Mouse (Mus musculus): ENCODE data around the gene Cd164. TPM values are rescaled to one million over a fixed set of nuclear protein-coding genes. Genes with fewer than 3 reads are reported as not detected.

Gene Cd164
- polyA plus RNA-seq, 1 experiment from 2014 or later, result 171 TPM

- Histone ChIP-seq H3K4me3 (ENCODE audit: low read depth, low read length) (no peak overlapping the region), H3K27ac (replicated peaks; ENCODE audit: low read depth, low read length) (no peak overlapping the region), H3K4me1 (ENCODE audit: control insufficient read depth, insufficient read depth, low read length) (no peaks in the 10 kb centered on the region), H3K27me3 (ENCODE audit: control insufficient read depth, insufficient read depth, low read length) (no peaks in the 10 kb centered on the region), H3K9me3 (ENCODE audit: control insufficient read depth, low read length) (no peaks in the 10 kb centered on the region), H3K9ac (ENCODE audit: low read length) (no peak overlapping the region), H3K4me2 (ENCODE audit: low read depth, severe bottlenecking) (no peak overlapping the region), H3K36me3 (ENCODE audit: control insufficient read depth, insufficient read depth, low read length) (no peaks in the 10 kb centered on the region)
- ATAC-seq (ENCODE audit: insufficient number of reproducible peaks, low FRiP score, low TSS enrichment, low read depth) (no peak), DNase-seq (ENCODE audit: low spot score) (no peak)
- 70% methylated on average over 7 of the region's 7 CpGs for WGBS
Measured at GRCm38 (mm10) chr10:41576328-41576833, 57.2 kb downstream of the Cd164 start.

DNA sequence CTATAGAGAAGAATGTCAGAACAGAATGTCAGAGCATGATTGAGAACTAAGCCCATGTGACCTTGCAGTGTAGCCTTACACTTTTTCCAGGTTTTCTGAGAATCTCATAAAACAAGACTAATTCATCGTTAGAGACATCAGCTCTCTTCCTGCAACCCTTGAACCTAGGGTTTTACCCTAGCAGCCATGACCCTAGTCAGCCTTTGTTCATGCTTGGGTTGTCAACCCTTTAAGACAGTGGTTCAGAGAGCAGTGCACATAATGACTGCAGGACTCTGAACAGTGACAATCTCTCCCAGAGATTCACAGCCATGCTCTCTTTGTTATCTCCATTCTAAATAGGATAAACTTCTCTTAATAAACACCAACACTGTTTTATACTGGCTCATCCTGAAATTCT, 59.3 kb downstream of the Cd164 start:
- ATAC-seq (ENCODE audit: insufficient number of reproducible peaks, low FRiP score, low TSS enrichment, low read depth) (no peak), DNase-seq (ENCODE audit: low spot score) (no peak)
- Histone ChIP-seq H3K9ac (ENCODE audit: low read length) (no peak overlapping the region), H3K4me1 (ENCODE audit: control insufficient read depth, insufficient read depth, low read length) (peaks cover 5% of the 10 kb centered on the region; the same call in 1 of the 2 replicates), H3K4me3 (ENCODE audit: low read depth, low read length) (no peak overlapping the region), H3K27ac (replicated peaks; ENCODE audit: low read depth, low read length) (no peak overlapping the region), H3K36me3 (ENCODE audit: control insufficient read depth, insufficient read depth, low read length) (no peaks in the 10 kb centered on the region), H3K9me3 (ENCODE audit: control insufficient read depth, low read length) (no peaks in the 10 kb centered on the region), H3K27me3 (ENCODE audit: control insufficient read depth, insufficient read depth, low read length) (no peaks in the 10 kb centered on the region), H3K4me2 (ENCODE audit: low read depth, severe bottlenecking) (no peak overlapping the region)
- 50% methylated on average over 1 of the region's 1 CpGs for WGBS

GRCm38 (mm10) chr10:41580441-41580840, 61.2 kb downstream of the Cd164 start:
- Histone ChIP-seq H3K4me1 (ENCODE audit: control insufficient read depth, insufficient read depth, low read length) (peaks cover 5% of the 10 kb centered on the region; the same call in 1 of the 2 replicates), H3K4me2 (ENCODE audit: low read depth, severe bottlenecking) (no peak overlapping the region), H3K4me3 (ENCODE audit: low read depth, low read length) (no peak overlapping the region), H3K9ac (ENCODE audit: low read length) (no peak overlapping the region), H3K27ac (replicated peaks; ENCODE audit: low read depth, low read length) (no peak overlapping the region), H3K27me3 (ENCODE audit: control insufficient read depth, insufficient read depth, low read length) (no peaks in the 10 kb centered on the region), H3K9me3 (ENCODE audit: control insufficient read depth, low read length) (no peaks in the 10 kb centered on the region), H3K36me3 (ENCODE audit: control insufficient read depth, insufficient read depth, low read length) (no peaks in the 10 kb centered on the region)
- WGBS, result 73% methylated on average over 4 of the region's 4 CpGs
- ATAC-seq (ENCODE audit: insufficient number of reproducible peaks, low FRiP score, low TSS enrichment, low read depth) (no peak), DNase-seq (ENCODE audit: low spot score) (no peak)

Other genes starting within 250 kb of the Cd164 start
- 13.9 and 15.1 TPM in 2 replicates for gene Fig4, start 216.2 kb upstream of the Cd164 start, polyA plus RNA-seq (2014; fragmentation: Nextera tagmentation; extraction: Ambion mirVana)
- gene Ak9, start 215.4 kb upstream of the Cd164 start, polyA plus RNA-seq (2014; fragmentation: Nextera tagmentation; extraction: Ambion mirVana), result 0.03 TPM in 1 of 2 replicates, not detected in the other
- 17.3 and 20.9 TPM in 2 replicates for gene Zbtb24, start 69.0 kb upstream of the Cd164 start, polyA plus RNA-seq (2014; fragmentation: Nextera tagmentation; extraction: Ambion mirVana)
- gene Mical1, start 43.1 kb upstream of the Cd164 start, polyA plus RNA-seq (2014; fragmentation: Nextera tagmentation; extraction: Ambion mirVana), result 40.0 and 42.6 TPM in 2 replicates
- gene Smpd2, start 29.0 kb upstream of the Cd164 start, polyA plus RNA-seq (2014; fragmentation: Nextera tagmentation; extraction: Ambion mirVana), result 57.3 and 62.3 TPM in 2 replicates
- 0.43 and 1.1 TPM in 2 replicates for gene Ppil6, start 29.0 kb upstream of the Cd164 start, polyA plus RNA-seq (2014; fragmentation: Nextera tagmentation; extraction: Ambion mirVana)
- 0.29 and 0.54 TPM in 2 replicates for gene Ccdc162, start 197.2 kb downstream of the Cd164 start, polyA plus RNA-seq (2014; fragmentation: Nextera tagmentation; extraction: Ambion mirVana)